Mouse (Mus musculus): ENCODE data around the gene Hinfp.
"Not testable (repeated sequence)": the region's sequence is repeated elsewhere in the genome, so short reads cannot be mapped to it uniquely, and the experiment has no call there.

Hinfp gene

GRCm38 (mm10) chr9:44305466-44306079, at the start of gene Hinfp:
TSS of gene Hinfp (minus strand) at chr9:44305671.
- peak; percentile 96 for DNase-seq (ENCODE audit: low read depth, low spot score)

- DNase-seq (ENCODE audit: low read depth, low spot score) = no peak
Measured at GRCm38 (mm10) chr9:44353142-44353541, 47.7 kb upstream of the Hinfp start.

- no peak for DNase-seq (ENCODE audit: low read depth, low spot score)
Measured at GRCm38 (mm10) chr9:44352337-44352736, 46.9 kb upstream of the Hinfp start.

- no peak for DNase-seq (ENCODE audit: low read depth, low spot score)
Measured at GRCm38 (mm10) chr9:44351396-44351795, 45.9 kb upstream of the Hinfp start.

GRCm38 (mm10) chr9:44348546-44348945, 43.1 kb upstream of the Hinfp start:
- DNase-seq (ENCODE audit: low read depth, low spot score) = no peak

GRCm38 (mm10) chr9:44347621-44348020, 42.1 kb upstream of the Hinfp start:
- no peak for DNase-seq (ENCODE audit: low read depth, low spot score)

- DNase-seq (ENCODE audit: low read depth, low spot score) = no peak
Measured at GRCm38 (mm10) chr9:44347166-44347565, 41.7 kb upstream of the Hinfp start.

GRCm38 (mm10) chr9:44345570-44346433, 40.3 kb upstream of the Hinfp start:
- no peak for DNase-seq (ENCODE audit: low read depth, low spot score)

GRCm38 (mm10) chr9:44343781-44344421, 38.4 kb upstream of the Hinfp start, which contains the start of gene Hmbs:
TSS of gene Hmbs (minus strand) at chr9:44344228.
- DNase-seq (ENCODE audit: low read depth, low spot score) = peak; percentile 85

- peak; percentile 77 for DNase-seq (ENCODE audit: low read depth, low spot score)
Measured at GRCm38 (mm10) chr9:44343290-44343689, 37.8 kb upstream of the Hinfp start.

GRCm38 (mm10) chr9:44342605-44343004, 37.1 kb upstream of the Hinfp start:
- DNase-seq (ENCODE audit: low read depth, low spot score) = no peak

- DNase-seq (ENCODE audit: low read depth, low spot score) = peak; percentile 85
Measured at GRCm38 (mm10) chr9:44342173-44342572, 36.7 kb upstream of the Hinfp start.

- DNase-seq (ENCODE audit: low read depth, low spot score) = no peak
Measured at GRCm38 (mm10) chr9:44341487-44341886, 36.0 kb upstream of the Hinfp start.

- no peak for DNase-seq (ENCODE audit: low read depth, low spot score)
Measured at GRCm38 (mm10) chr9:44338574-44338973, 33.1 kb upstream of the Hinfp start.

GRCm38 (mm10) chr9:44337436-44338169, 32.1 kb upstream of the Hinfp start:
- DNase-seq (ENCODE audit: low read depth, low spot score) = no peak

- DNase-seq (ENCODE audit: low read depth, low spot score) = no peak
Measured at GRCm38 (mm10) chr9:44336964-44337363, 31.5 kb upstream of the Hinfp start.

- DNase-seq (ENCODE audit: low read depth, low spot score) = not testable (repeated sequence)
Measured at GRCm38 (mm10) chr9:44336513-44336912, 31.0 kb upstream of the Hinfp start.

- DNase-seq (ENCODE audit: low read depth, low spot score) = no peak
Measured at GRCm38 (mm10) chr9:44336093-44336406, 30.6 kb upstream of the Hinfp start.

- DNase-seq (ENCODE audit: low read depth, low spot score) = no peak
Measured at GRCm38 (mm10) chr9:44335331-44336092, 30.0 kb upstream of the Hinfp start.

GRCm38 (mm10) chr9:44334396-44335330, 29.2 kb upstream of the Hinfp start, which contains the start of gene H2afx:
TSS of gene H2afx (plus strand) at chr9:44334694.
- peak; percentile 99 for DNase-seq (ENCODE audit: low read depth, low spot score)
